Mouse (Mus musculus): Measurements from ENCODE around the gene Eef1a2. TPM values are rescaled to one million over a fixed set of nuclear protein-coding genes. Genes with fewer than 3 reads are reported as not detected.
A peak's percentile ranks its signal among the peaks of the same experiment; 100 is the strongest.

Eef1a2 gene
- total and polyA plus RNA-seq, 3 experiments, result 1,031 to 1,646 (median 1,434) TPM

- intact Hi-C loops (cut with DNase I), result loop anchor here (10.0 kb wide), 1 partner anchor 441 kb away; the partner anchor contains the start of genes Prpf6, Samd10 and Zfp512b
- TF ChIP-seq EP300 (IDR thresholded peaks at IDR 0.05; ENCODE audit: insufficient read depth, low read depth, low read length) (no peak), CTCF (IDR thresholded peaks at IDR 0.05) (peak; percentile 69)
- no peak overlapping the region for H3K27ac ChIP-seq
- peaks cover 6% of the 10 kb centered on the region; the same call in 1 of the 2 replicates for H3K36me3 ChIP-seq (ENCODE audit: control insufficient read depth, insufficient read depth, low read length)
- peak overlapping the region; percentile 61; the same call in 1 of the 2 replicates for H3K4me3 ChIP-seq
- H3K4me1 ChIP-seq (ENCODE audit: control insufficient read depth, insufficient read depth, low read length), result peaks cover 8% of the 10 kb centered on the region; the same call in 1 of the 2 replicates
- peaks cover 3% of the 10 kb centered on the region; the same call in 1 of the 2 replicates for H3K27me3 ChIP-seq (ENCODE audit: control insufficient read depth, insufficient read depth, low read length)
- no peaks in the 10 kb centered on the region for H3K79me2 ChIP-seq (replicated peaks; ENCODE audit: control insufficient read depth, insufficient read depth, low read length)
- peak; percentile 24 to 46 for DNase-seq
- H3K9ac ChIP-seq (ENCODE audit: low read depth, low read length), result no peak overlapping the region
- 4% methylated on average over 1 of the region's 1 CpGs for WGBS
Measured at GRCm38 (mm10) chr2:181153837-181154236, 3.0 kb downstream of the Eef1a2 start.

GRCm38 (mm10) chr2:181153131-181153530, 3.7 kb downstream of the Eef1a2 start:
- H3K4me3 ChIP-seq, result no peak overlapping the region
- TF ChIP-seq POLR2A (IDR thresholded peaks at IDR 0.05; ENCODE audit: insufficient read depth, low read depth, low read length) (no peak), EP300 (IDR thresholded peaks at IDR 0.05; ENCODE audit: insufficient read depth, low read depth, low read length) (no peak), CTCF (IDR thresholded peaks at IDR 0.05) (no peak)
- DNase-seq, result no peak
- no peak overlapping the region for H3K27ac ChIP-seq
- H3K4me1 ChIP-seq (ENCODE audit: control insufficient read depth, insufficient read depth, low read length), result peaks cover 11% of the 10 kb centered on the region
- no peaks in the 10 kb centered on the region for H3K79me2 ChIP-seq (replicated peaks; ENCODE audit: control insufficient read depth, insufficient read depth, low read length)
- peaks cover 6% of the 10 kb centered on the region; the same call in 1 of the 2 replicates for H3K36me3 ChIP-seq (ENCODE audit: control insufficient read depth, insufficient read depth, low read length)
- peaks cover 3% of the 10 kb centered on the region; the same call in 1 of the 2 replicates for H3K27me3 ChIP-seq (ENCODE audit: control insufficient read depth, insufficient read depth, low read length)
- 68% methylated on average over 1 of the region's 1 CpGs for WGBS
- intact Hi-C loops (cut with DNase I), result loop anchor here (10.0 kb wide), 1 partner anchor 442 kb away; the partner anchor contains the start of genes Prpf6, Samd10 and Zfp512b
- no peak overlapping the region for H3K9ac ChIP-seq (ENCODE audit: low read depth, low read length)

GRCm38 (mm10) chr2:181152701-181153100, 4.1 kb downstream of the Eef1a2 start:
- peaks cover 11% of the 10 kb centered on the region for H3K4me1 ChIP-seq (ENCODE audit: control insufficient read depth, insufficient read depth, low read length)
- TF ChIP-seq CTCF (IDR thresholded peaks at IDR 0.05) (no peak), POLR2A (IDR thresholded peaks at IDR 0.05; ENCODE audit: insufficient read depth, low read depth, low read length) (0 out of 2 replicates have a peak, but pooled peaks have one; percentile 42), EP300 (IDR thresholded peaks at IDR 0.05; ENCODE audit: insufficient read depth, low read depth, low read length) (no peak)
- H3K9ac ChIP-seq (ENCODE audit: low read depth, low read length), result no peak overlapping the region
- intact Hi-C loops (cut with DNase I), result loop anchor here (10.0 kb wide), 1 partner anchor 442 kb away; the partner anchor contains the start of genes Prpf6, Samd10 and Zfp512b
- 81% methylated on average over 17 of the region's 17 CpGs for WGBS
- H3K79me2 ChIP-seq (replicated peaks; ENCODE audit: control insufficient read depth, insufficient read depth, low read length), result no peaks in the 10 kb centered on the region
- peaks cover 6% of the 10 kb centered on the region; the same call in 1 of the 2 replicates for H3K36me3 ChIP-seq (ENCODE audit: control insufficient read depth, insufficient read depth, low read length)
- H3K4me3 ChIP-seq, result no peak overlapping the region
- no peak overlapping the region for H3K27ac ChIP-seq
- DNase-seq, result no peak
- H3K27me3 ChIP-seq (ENCODE audit: control insufficient read depth, insufficient read depth, low read length), result peaks cover 3% of the 10 kb centered on the region; the same call in 1 of the 2 replicates

- peaks cover 12% of the 10 kb centered on the region for H3K4me1 ChIP-seq (ENCODE audit: control insufficient read depth, insufficient read depth, low read length)
- WGBS, result 57% methylated on average over 6 of the region's 6 CpGs
- peaks cover 6% of the 10 kb centered on the region; the same call in 1 of the 2 replicates for H3K36me3 ChIP-seq (ENCODE audit: control insufficient read depth, insufficient read depth, low read length)
- no peak overlapping the region for H3K27ac ChIP-seq
- TF ChIP-seq CTCF (IDR thresholded peaks at IDR 0.05) (no peak), EP300 (IDR thresholded peaks at IDR 0.05; ENCODE audit: insufficient read depth, low read depth, low read length) (no peak), POLR2A (IDR thresholded peaks at IDR 0.05; ENCODE audit: insufficient read depth, low read depth, low read length) (no peak)
- H3K9ac ChIP-seq (ENCODE audit: low read depth, low read length), result no peak overlapping the region
- no peak overlapping the region for H3K4me3 ChIP-seq
- H3K27me3 ChIP-seq (ENCODE audit: control insufficient read depth, insufficient read depth, low read length), result no peaks in the 10 kb centered on the region
- no peak for DNase-seq
- no peaks in the 10 kb centered on the region for H3K79me2 ChIP-seq (replicated peaks; ENCODE audit: control insufficient read depth, insufficient read depth, low read length)
- intact Hi-C loops (cut with DNase I), result loop anchor here (10.0 kb wide), 1 partner anchor 445 kb away; the partner anchor contains the start of genes Prpf6, Samd10 and Zfp512b
Measured at GRCm38 (mm10) chr2:181150281-181150680, 6.5 kb downstream of the Eef1a2 start.

GRCm38 (mm10) chr2:181148318-181148955, 8.4 kb downstream of the Eef1a2 start:
- Histone ChIP-seq H3K4me3 (no peak overlapping the region), H3K4me1 (ENCODE audit: control insufficient read depth, insufficient read depth, low read length) (peaks cover 10% of the 10 kb centered on the region), H3K27ac (no peak overlapping the region), H3K79me2 (replicated peaks; ENCODE audit: control insufficient read depth, insufficient read depth, low read length) (no peaks in the 10 kb centered on the region), H3K27me3 (ENCODE audit: control insufficient read depth, insufficient read depth, low read length) (no peaks in the 10 kb centered on the region), H3K36me3 (ENCODE audit: control insufficient read depth, insufficient read depth, low read length) (peaks cover 6% of the 10 kb centered on the region; the same call in 1 of the 2 replicates), H3K9ac (ENCODE audit: low read depth, low read length) (no peak overlapping the region)
- WGBS, result 25% methylated on average over 31 of the region's 31 CpGs
- peak in 1 of 2 experiments; percentile 19 for DNase-seq
- intact Hi-C loops (cut with DNase I), result no loop called here
- TF ChIP-seq CTCF (IDR thresholded peaks at IDR 0.05), result no peak
- TF ChIP-seq POLR2A (IDR thresholded peaks at IDR 0.05; ENCODE audit: insufficient read depth, low read depth, low read length), result no peak
- no peak for TF ChIP-seq EP300 (IDR thresholded peaks at IDR 0.05; ENCODE audit: insufficient read depth, low read depth, low read length)

All from heart, adult 2 months (tissue).